ENCODE assay signal across 19 mouse cellular contexts in the genomic region with DNA sequence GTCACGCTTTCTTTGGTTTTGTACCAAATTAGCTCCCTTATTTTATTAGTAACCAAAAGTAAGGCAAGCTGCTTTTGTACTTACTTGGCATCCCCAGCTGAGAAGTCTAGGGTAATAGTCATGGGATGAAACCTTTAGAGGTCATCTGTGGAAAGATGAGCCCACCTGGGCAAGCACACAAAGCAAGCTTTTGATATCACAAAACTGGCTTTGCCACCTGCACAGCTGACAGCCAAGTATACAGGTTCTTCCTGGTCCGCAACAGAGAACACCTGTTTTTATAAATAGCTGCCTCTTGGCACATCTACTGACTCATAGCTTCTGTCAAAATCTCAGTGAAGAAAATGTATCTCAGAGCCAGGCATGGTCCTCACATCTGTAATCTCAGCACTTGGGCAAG.
DNase-seq lines count a peak whose midpoint lies in the region; ATAC-seq and TF ChIP-seq lines count a peak whose summit lies in the region.
"Had no signal": no experiment of that assay in that cellular context is flagged by ENCODE, and none has a peak within 500 bp of the region (broad histone marks: within the 10 kb centered on the region; RNA-seq: fewer than 3 reads in every experiment).

No protein-coding gene starts in this region.

- no peak overlapping the region for H3K27ac ChIP-seq in CH12.LX (ENCODE audit: insufficient read depth, low read depth)
- H3K27ac ChIP-seq in kidney, embryonic 15.5 days: no peak overlapping the region
- H3K27ac ChIP-seq: embryonic facial prominence, embryonic 12.5 days; embryonic facial prominence, embryonic 15.5 days; forebrain, embryonic 13.5 days; forebrain, embryonic 15.5 days had no signal

- dilution Hi-C loops in CH12.LX (cut with MboI; ENCODE audit: extremely low pct_ligation_motif_present, extremely low pct_unique_long_range_greater_than_20kb, low sequenced_read_pairs): no loop called here

- ATAC-seq in kidney, embryonic 15.5 days (replicated peaks; ENCODE audit: low FRiP score): no peak
- ATAC-seq: CD4-positive, CD25-positive, alpha-beta regulatory T cell, adult 4 months; forebrain, embryonic 13.5 days; forebrain, embryonic 15.5 days; forebrain, postnatal 0 days had no signal

- TF ChIP-seq POLR2A in CH12.LX (IDR thresholded peaks at IDR 0.05; ENCODE audit: low read depth, low read length): no peak

- no peak overlapping the region for H3K9ac ChIP-seq in CH12.LX (ENCODE audit: insufficient read depth, low read depth)
- H3K9ac ChIP-seq in kidney, embryonic 15.5 days: no peak overlapping the region
- H3K9ac ChIP-seq: embryonic facial prominence, embryonic 12.5 days; embryonic facial prominence, embryonic 15.5 days; forebrain, embryonic 13.5 days; forebrain, embryonic 15.5 days; forebrain, postnatal 0 days had no signal

- no peaks in the 10 kb centered on the region for H3K36me3 ChIP-seq in CH12.LX (replicated peaks in 1 of 2; ENCODE audit: control insufficient read depth in 1 of 2, insufficient read depth in 1 of 2, low read length in 1 of 2)
- no peaks in the 10 kb centered on the region for H3K36me3 ChIP-seq in kidney, embryonic 15.5 days
- H3K36me3 ChIP-seq: embryonic facial prominence, embryonic 12.5 days; embryonic facial prominence, embryonic 15.5 days; forebrain, embryonic 15.5 days had no signal

- no peak for TF ChIP-seq CTCF in CH12.LX (conservative IDR thresholded peaks at IDR 0.05 in 1 of 2, IDR thresholded peaks at IDR 0.05 in 1 of 2; ENCODE audit: low read depth in 2 of 2, low read length in 2 of 2)

- peaks cover 0 to 11% of the 10 kb centered on the region in 2 experiments; a peak in 3 of 4 replicates for H3K4me1 ChIP-seq in CH12.LX (ENCODE audit: control insufficient read depth in 1 of 2, insufficient read depth in 2 of 2)
- no peaks in the 10 kb centered on the region for H3K4me1 ChIP-seq in kidney, embryonic 15.5 days
- H3K4me1 ChIP-seq: embryonic facial prominence, embryonic 12.5 days; embryonic facial prominence, embryonic 15.5 days; forebrain, embryonic 13.5 days; forebrain, embryonic 15.5 days had no signal

- H3K9me3 ChIP-seq in CH12.LX (replicated peaks; ENCODE audit: low read length): no peaks in the 10 kb centered on the region
- H3K9me3 ChIP-seq in kidney, embryonic 15.5 days (replicated peaks): no peaks in the 10 kb centered on the region
- H3K9me3 ChIP-seq: embryonic facial prominence, embryonic 12.5 days; embryonic facial prominence, embryonic 15.5 days; forebrain, embryonic 13.5 days; forebrain, embryonic 15.5 days had no signal

- no peak for TF ChIP-seq RAD21 in CH12.LX (IDR thresholded peaks at IDR 0.05; ENCODE audit: low read depth, low read length)

- in situ Hi-C loops in CH12.LX (cut with MboI; ENCODE audit: low pct_ligation_motif_present, low pct_unique_long_range_greater_than_20kb, low sequenced_read_pairs): no loop called here

- 94% methylated on average over 2 of the region's 2 CpGs for WGBS in kidney, embryonic 15.5 days

- no peaks in the 10 kb centered on the region for H3K27me3 ChIP-seq in CH12.LX (replicated peaks)
- no peaks in the 10 kb centered on the region for H3K27me3 ChIP-seq in kidney, embryonic 15.5 days
- H3K27me3 ChIP-seq: embryonic facial prominence, embryonic 12.5 days; embryonic facial prominence, embryonic 15.5 days; forebrain, embryonic 13.5 days; forebrain, embryonic 15.5 days had no signal

- no peaks in the 10 kb centered on the region for H3K79me2 ChIP-seq in CH12.LX (replicated peaks; ENCODE audit: control insufficient read depth, extremely low read depth, insufficient read depth, poor library complexity, severe bottlenecking)

- no peak overlapping the region for H3K4me3 ChIP-seq in CH12.LX (replicated peaks in 1 of 3; ENCODE audit: low read depth in 2 of 3, low read length in 2 of 3, poor library complexity in 1 of 3)
- no peak overlapping the region for H3K4me3 ChIP-seq in kidney, embryonic 15.5 days (replicated peaks)
- H3K4me3 ChIP-seq: embryonic facial prominence, embryonic 12.5 days; embryonic facial prominence, embryonic 15.5 days; erythroblast, embryonic 14.5 days; forebrain, embryonic 13.5 days; forebrain, embryonic 15.5 days had no signal

- DNase-seq in A20 (ENCODE audit: low read depth, low spot score): peak; percentile 53
- DNase-seq in CH12.LX (ENCODE audit: extremely low read depth): no peak
- DNase-seq in fat pad, adult 2 months (ENCODE audit: extremely low read depth, low read depth, low spot score): peak; percentile 43
- no peak for DNase-seq in ovary, postnatal 10 days (ENCODE audit: low spot score)
- DNase-seq in adrenal gland, adult 8-10 months: no peak
- DNase-seq: adrenal gland, adult 2 months; B cell, adult 2 months; cerebellum, adult 11 months; cerebellum, adult 8-10 months; cerebellum, postnatal 36 days; embryo, embryonic 11 days; forebrain, postnatal 0 days had no signal

- no peak overlapping the region for H3K4me2 ChIP-seq in CH12.LX (ENCODE audit: insufficient read depth, low read depth, poor library complexity, severe bottlenecking)
- no peak overlapping the region for H3K4me2 ChIP-seq in kidney, embryonic 15.5 days
- H3K4me2 ChIP-seq: embryonic facial prominence, embryonic 12.5 days; embryonic facial prominence, embryonic 15.5 days; forebrain, embryonic 13.5 days; forebrain, embryonic 15.5 days had no signal

- no peak for TF ChIP-seq EP300 in CH12.LX (IDR thresholded peaks at IDR 0.05; ENCODE audit: low read length)

TF ChIP-seq in CH12.LX, 34 proteins besides CTCF, POLR2A, EP300 and RAD21:
- TF ChIP-seq ETS1 (conservative IDR thresholded peaks at IDR 0.05; ENCODE audit: low read depth, low read length) (peak; percentile 33; the same call in 1 of the 2 replicates), SMC3 (IDR thresholded peaks at IDR 0.05; ENCODE audit: low read depth, low read length) (no peak), MEF2A (IDR thresholded peaks at IDR 0.05; ENCODE audit: borderline replicate concordance, low read depth, low read length) (no peak)
TF ChIP-seq in CH12.LX: peak in this region for 1.

Comparison
In these comparisons a context has a peak if more than half of its experiments do, and no peak if none do; other contexts are left out.
1. DNase-seq: peak in A20 (single experiment) and fat pad, adult 2 months (single experiment); none in CH12.LX (single experiment), ovary, postnatal 10 days (single experiment) and adrenal gland, adult 8-10 months (single experiment).